Comparison of ENCODE assay signal across 9 mouse cellular contexts in genomic region chr15:80011194-80011593, GRCm38 (mm10). TPM values are rescaled to one million over a fixed set of nuclear protein-coding genes. Genes with fewer than 3 reads are reported as not detected.
A peak's percentile ranks its signal among the peaks of the same experiment; 100 is the strongest.
DNase-seq lines count a peak whose midpoint lies in the region; ATAC-seq and TF ChIP-seq lines count a peak whose summit lies in the region.
"Had no signal": no experiment of that assay in that cellular context is flagged by ENCODE, and none has a peak within 500 bp of the region (broad histone marks: within the 10 kb centered on the region; RNA-seq: fewer than 3 reads in every experiment).

No protein-coding gene starts in this region.

- no peaks in the 10 kb centered on the region for H3K36me3 ChIP-seq in liver, embryonic 12.5 days
- no peaks in the 10 kb centered on the region for H3K36me3 ChIP-seq in liver, postnatal 0 days (replicated peaks; ENCODE audit: insufficient read depth, low read length)
- no peaks in the 10 kb centered on the region for H3K36me3 ChIP-seq in intestine, embryonic 16.5 days (ENCODE audit: control insufficient read depth, insufficient read depth, low read length)
- no peaks in the 10 kb centered on the region for H3K36me3 ChIP-seq in midbrain, postnatal 0 days (ENCODE audit: insufficient read depth, low read length)

- H3K27ac ChIP-seq in liver, embryonic 12.5 days = no peak overlapping the region
- no peak overlapping the region for H3K27ac ChIP-seq in liver, postnatal 0 days (ENCODE audit: low read depth)
- peak overlapping the region; percentile 97; the same call in 1 of the 2 replicates for H3K27ac ChIP-seq in intestine, embryonic 16.5 days (ENCODE audit: low read length)
- H3K27ac ChIP-seq in midbrain, postnatal 0 days (ENCODE audit: low read depth, low read length) = 0 out of 2 replicates have a peak overlapping the region, but pooled peaks have one; percentile 34

- H3K4me1 ChIP-seq in liver, embryonic 12.5 days = peaks cover 42% of the 10 kb centered on the region
- H3K4me1 ChIP-seq in liver, postnatal 0 days (ENCODE audit: insufficient read depth) = peaks cover 8% of the 10 kb centered on the region
- H3K4me1 ChIP-seq in intestine, embryonic 16.5 days (ENCODE audit: control insufficient read depth, insufficient read depth, low read length) = peaks cover 32% of the 10 kb centered on the region
- H3K4me1 ChIP-seq in midbrain, postnatal 0 days (ENCODE audit: insufficient read depth, low read length) = peaks cover 5% of the 10 kb centered on the region; the same call in 1 of the 2 replicates

- no peak for TF ChIP-seq EP300 in liver, postnatal 0 days (IDR thresholded peaks at IDR 0.05; ENCODE audit: low read depth)

- H3K9me3 ChIP-seq in liver, embryonic 12.5 days (replicated peaks) = no peaks in the 10 kb centered on the region
- H3K9me3 ChIP-seq in liver, postnatal 0 days (ENCODE audit: low read length) = no peaks in the 10 kb centered on the region
- no peaks in the 10 kb centered on the region for H3K9me3 ChIP-seq in intestine, embryonic 16.5 days (ENCODE audit: control insufficient read depth, low read length)
- H3K9me3 ChIP-seq in midbrain, postnatal 0 days (ENCODE audit: low read length) = no peaks in the 10 kb centered on the region

- peaks cover 68% of the 10 kb centered on the region for H3K27me3 ChIP-seq in liver, embryonic 12.5 days (replicated peaks)
- H3K27me3 ChIP-seq in liver, postnatal 0 days (ENCODE audit: insufficient read depth, low read length) = peaks cover 54% of the 10 kb centered on the region
- H3K27me3 ChIP-seq in intestine, embryonic 16.5 days (replicated peaks; ENCODE audit: control insufficient read depth, insufficient read depth, low read length) = peaks cover 27% of the 10 kb centered on the region
- H3K27me3 ChIP-seq in midbrain, postnatal 0 days (ENCODE audit: insufficient read depth, low read length) = 0 out of 2 replicates have a peak, but pooled peaks cover 3% of the 10 kb centered on the region

- 15% methylated on average over 6 of the region's 6 CpGs for WGBS in liver, embryonic 12.5 days (ENCODE audit: insufficient replicate concordance)
- WGBS in liver, postnatal 0 days (ENCODE audit: insufficient replicate concordance) = 22% methylated on average over 6 of the region's 6 CpGs
- 25% methylated on average over 6 of the region's 6 CpGs for WGBS in intestine, embryonic 16.5 days
- WGBS in midbrain, postnatal 0 days = 46% methylated on average over 6 of the region's 6 CpGs

- DNase-seq in cerebellum, adult 9-11 months = peak; percentile 38
- no peak for DNase-seq in cerebellum, postnatal 25 days
- no peak for DNase-seq in liver, postnatal 0 days
- no peak for DNase-seq in midbrain, postnatal 0 days (ENCODE audit: low spot score)
- DNase-seq in adrenal gland, adult 8-10 months = no peak
- no peak for DNase-seq in thymus, postnatal 36 days
- DNase-seq: gastrocnemius, postnatal 25 days had no signal

- 0 out of 2 replicates have a peak overlapping the region, but pooled peaks have one; percentile 79 for H3K4me2 ChIP-seq in liver, embryonic 12.5 days
- H3K4me2 ChIP-seq in liver, postnatal 0 days (ENCODE audit: low read depth, low read length) = no peak overlapping the region
- H3K4me2 ChIP-seq in intestine, embryonic 16.5 days (ENCODE audit: low read depth, low read length) = peak overlapping the region; percentile 92
- peak overlapping the region; percentile 94 for H3K4me2 ChIP-seq in midbrain, postnatal 0 days (ENCODE audit: low read depth, low read length, poor library complexity, severe bottlenecking)

- no peak for ATAC-seq in liver, embryonic 12.5 days
- ATAC-seq in liver, postnatal 0 days = no peak
- no peak for ATAC-seq in intestine, embryonic 16.5 days
- ATAC-seq in midbrain, postnatal 0 days (ENCODE audit: low FRiP score) = no peak

- 0 out of 2 replicates have a peak overlapping the region, but pooled peaks have one; percentile 58 for H3K4me3 ChIP-seq in liver, embryonic 12.5 days
- H3K4me3 ChIP-seq in liver, postnatal 0 days (ENCODE audit: low read depth, low read length) = no peak overlapping the region
- H3K4me3 ChIP-seq in intestine, embryonic 16.5 days (ENCODE audit: low read length) = peak overlapping the region; percentile 71
- peak overlapping the region; percentile 83; the same call in 1 of the 2 replicates for H3K4me3 ChIP-seq in midbrain, postnatal 0 days (ENCODE audit: low read depth, low read length)

- no peak for TF ChIP-seq CTCF in liver, postnatal 0 days (IDR thresholded peaks at IDR 0.05; ENCODE audit: low read depth)
- no peak for TF ChIP-seq CTCF in midbrain, postnatal 0 days (IDR thresholded peaks at IDR 0.05)

- H3K9ac ChIP-seq in liver, embryonic 12.5 days = no peak overlapping the region
- no peak overlapping the region for H3K9ac ChIP-seq in liver, postnatal 0 days (replicated peaks)
- peak overlapping the region; percentile 31; the same call in 1 of the 2 replicates for H3K9ac ChIP-seq in intestine, embryonic 16.5 days (ENCODE audit: low read depth, low read length)
- H3K9ac ChIP-seq in midbrain, postnatal 0 days (replicated peaks; ENCODE audit: low read length, poor library complexity, severe bottlenecking) = no peak overlapping the region

RNA-seq across cellular contexts. Expression of gene Pdgfb, which starts 3.6 kb away (rescaled TPM):
- polyA plus RNA-seq in liver, embryonic 12.5 days (2016; fragmentation: Nextera tagmentation; extraction: Ambion mirVana) = 1.6 and 2.2 TPM in 2 replicates
- 0.77 and 0.85 TPM in 2 replicates for polyA plus RNA-seq in liver, postnatal 0 days (2015; fragmentation: Nextera tagmentation; extraction: Ambion mirVana)
- polyA plus RNA-seq in intestine, embryonic 16.5 days (2015; fragmentation: Nextera tagmentation; extraction: Ambion mirVana) = 7.0 and 8.3 TPM in 2 replicates
- 20.5 and 24.4 TPM in 2 replicates for total RNA-seq in midbrain, postnatal 0 days (2014; rRNA removed)
- polyA plus RNA-seq in midbrain, postnatal 0 days (2015; fragmentation: Nextera tagmentation; extraction: Ambion mirVana) = 8.7 and 9.2 TPM in 2 replicates
- 10 to 100 TPM; 42.7 to 52.9 (median 43.2) TPM for total RNA-seq in adrenal gland, adult 8-10 months (2022)

RNA-seq across cellular contexts. Expression of gene Cbx7, which starts 40.3 kb away (rescaled TPM):
- polyA plus RNA-seq in liver, embryonic 12.5 days (2016; fragmentation: Nextera tagmentation; extraction: Ambion mirVana) = 1.8 and 2.0 TPM in 2 replicates
- 1.0 and 1.2 TPM in 2 replicates for polyA plus RNA-seq in liver, postnatal 0 days (2015; fragmentation: Nextera tagmentation; extraction: Ambion mirVana)
- polyA plus RNA-seq in intestine, embryonic 16.5 days (2015; fragmentation: Nextera tagmentation; extraction: Ambion mirVana) = 3.7 and 4.8 TPM in 2 replicates
- 7.7 and 14.9 TPM in 2 replicates for total RNA-seq in midbrain, postnatal 0 days (2014; rRNA removed)
- polyA plus RNA-seq in midbrain, postnatal 0 days (2015; fragmentation: Nextera tagmentation; extraction: Ambion mirVana) = 3.4 and 3.5 TPM in 2 replicates
- total RNA-seq in adrenal gland, adult 8-10 months (2022) = 10 to 100 TPM; 27.5 to 51.1 (median 40.9) TPM

Comparison
In these comparisons a context has a peak if more than half of its experiments do, and no peak if none do; other contexts are left out.
1. H3K27ac ChIP-seq: peak in intestine, embryonic 16.5 days (single experiment) and midbrain, postnatal 0 days (single experiment); none in liver, embryonic 12.5 days (single experiment) and liver, postnatal 0 days (single experiment).